In genomic region chr17:48512614-48513281, GRCm38 (mm10) we compare ENCODE assay signal across 10 mouse cellular contexts. TPM values are rescaled to one million over a fixed set of nuclear protein-coding genes. Genes with fewer than 3 reads are reported as not detected.
DNase-seq lines count a peak whose midpoint lies in the region; ATAC-seq and TF ChIP-seq lines count a peak whose summit lies in the region.
"Had no signal": no experiment of that assay in that cellular context is flagged by ENCODE, and none has a peak within 500 bp of the region (broad histone marks: within the 10 kb centered on the region; RNA-seq: fewer than 3 reads in every experiment).

No protein-coding gene starts in this region.

- no peak for DNase-seq in thymus, adult 2 months
- no peak for DNase-seq in thymus, adult 18-20 months
- DNase-seq in midbrain, embryonic 14.5 days, result peak; percentile 76
- DNase-seq in right cerebral cortex, adult 18-20 months, result no peak
- DNase-seq in B cell, adult 2 months, result no peak
- DNase-seq in spleen, adult 18-20 months, result no peak
- DNase-seq: heart, postnatal 14 days had no signal

- H3K4me1 ChIP-seq in thymus, adult 2 months (replicated peaks; ENCODE audit: control insufficient read depth, insufficient read depth, low read length), result peaks cover 17% of the 10 kb centered on the region
- peaks cover 7% of the 10 kb centered on the region for H3K4me1 ChIP-seq in hindbrain, embryonic 15.5 days (replicated peaks)
- H3K4me1 ChIP-seq in midbrain, embryonic 14.5 days (ENCODE audit: control insufficient read depth, insufficient read depth, low read length), result peaks cover 22% of the 10 kb centered on the region

- H3K9me3 ChIP-seq in hindbrain, embryonic 15.5 days, result no peaks in the 10 kb centered on the region
- no peaks in the 10 kb centered on the region for H3K9me3 ChIP-seq in midbrain, embryonic 14.5 days (ENCODE audit: control insufficient read depth, low read length)

- peak; percentile 92 for ATAC-seq in hindbrain, embryonic 15.5 days (ENCODE audit: low FRiP score, low read depth)
- peak; percentile 88 for ATAC-seq in midbrain, embryonic 14.5 days (ENCODE audit: low FRiP score, low TSS enrichment)
- no peak for ATAC-seq in erythroid progenitor cell, adult 5-6 weeks (replicated peaks; ENCODE audit: low FRiP score, poor library complexity, severe bottlenecking)

- no peaks in the 10 kb centered on the region for H3K36me3 ChIP-seq in thymus, adult 2 months (ENCODE audit: control insufficient read depth, insufficient read depth, low read length)
- no peaks in the 10 kb centered on the region for H3K36me3 ChIP-seq in hindbrain, embryonic 15.5 days
- H3K36me3 ChIP-seq in midbrain, embryonic 14.5 days (ENCODE audit: control insufficient read depth, insufficient read depth, low read length), result no peaks in the 10 kb centered on the region

- peak overlapping the region; percentile 44; the same call in 1 of the 2 replicates for H3K27ac ChIP-seq in thymus, adult 2 months (ENCODE audit: control insufficient read depth, insufficient read depth, low read length)
- H3K27ac ChIP-seq in hindbrain, embryonic 15.5 days (replicated peaks), result no peak overlapping the region
- H3K27ac ChIP-seq in midbrain, embryonic 14.5 days (replicated peaks; ENCODE audit: low read depth, low read length), result peak overlapping the region; percentile 62
- H3K27ac ChIP-seq: macrophage had no signal

- H3K9ac ChIP-seq in hindbrain, embryonic 15.5 days, result no peak overlapping the region
- no peak overlapping the region for H3K9ac ChIP-seq in midbrain, embryonic 14.5 days (replicated peaks; ENCODE audit: low read length)

- peak overlapping the region; percentile 13; the same call in 1 of the 2 replicates for H3K4me2 ChIP-seq in hindbrain, embryonic 15.5 days
- H3K4me2 ChIP-seq in midbrain, embryonic 14.5 days (ENCODE audit: low read length), result peak overlapping the region; percentile 34

- H3K4me3 ChIP-seq in thymus, adult 2 months (ENCODE audit: control insufficient read depth, insufficient read depth, low read length), result no peak overlapping the region
- no peak overlapping the region for H3K4me3 ChIP-seq in hindbrain, embryonic 15.5 days
- H3K4me3 ChIP-seq in midbrain, embryonic 14.5 days (replicated peaks; ENCODE audit: low read depth, low read length), result no peak overlapping the region

- WGBS in thymus, adult 2 months, result 59% methylated on average over 18 of the region's 18 CpGs
- WGBS in hindbrain, embryonic 15.5 days, result 18% methylated on average over 18 of the region's 18 CpGs
- WGBS in midbrain, embryonic 14.5 days, result 22% methylated on average over 18 of the region's 18 CpGs

- no peak for TF ChIP-seq POLR2A in thymus, adult 2 months (IDR thresholded peaks at IDR 0.05; ENCODE audit: control insufficient read depth, extremely low read depth, insufficient read depth, low read length, poor library complexity)

- no peak for TF ChIP-seq CTCF in thymus, adult 2 months (IDR thresholded peaks at IDR 0.05; ENCODE audit: borderline replicate concordance, control insufficient read depth, extremely low read depth, insufficient read depth, low read length, poor library complexity)

- no peaks in the 10 kb centered on the region for H3K27me3 ChIP-seq in thymus, adult 2 months (ENCODE audit: control insufficient read depth, insufficient read depth, low read length)
- H3K27me3 ChIP-seq in hindbrain, embryonic 15.5 days, result no peaks in the 10 kb centered on the region
- no peaks in the 10 kb centered on the region for H3K27me3 ChIP-seq in midbrain, embryonic 14.5 days (ENCODE audit: control insufficient read depth, insufficient read depth, low read length)

RNA-seq across cellular contexts. Expression of gene Unc5cl, which starts 58.0 kb away (rescaled TPM):
- polyA plus RNA-seq in thymus, adult 2 months (2012; rRNA removed), result 68.1 and 72.7 TPM in 2 replicates
- 0.39 TPM in 1 of 2 replicates, not detected in the other for polyA plus RNA-seq in hindbrain, embryonic 15.5 days (2015; fragmentation: Nextera tagmentation; extraction: Ambion mirVana)
- polyA plus RNA-seq in midbrain, embryonic 14.5 days (2014; fragmentation: Nextera tagmentation; extraction: Ambion mirVana), result 0.22 and 0.53 TPM in 2 replicates
- 13.4 and 20.5 TPM in 2 replicates for total RNA-seq in erythroid progenitor cell, adult 5-6 weeks (2015; ENCODE audit: low replicate concordance)
- total RNA-seq in erythroid progenitor cell, adult 5-6 weeks (2017; ENCODE audit: low replicate concordance), result 13.2 and 24.1 TPM in 2 replicates
- polyA plus RNA-seq: macrophage had no signal

Comparison
In these comparisons a context has a peak if more than half of its experiments do, and no peak if none do; other contexts are left out.
1. RNA of gene Unc5cl, which starts 58.0 kb away (polyA plus RNA-seq): 68.1 to 72.7 TPM in thymus, adult 2 months; 0.22 to 0.53 TPM in midbrain, embryonic 14.5 days and 0.39 TPM in hindbrain, embryonic 15.5 days; every median in the first group is over 10 times any median in the second.